Mouse (Mus musculus): Measurements from ENCODE around the gene Mettl7a3.

GRCm38 (mm10) chr15:100330739-100331138 is 4.0 kb upstream of the Mettl7a3 start:
- TF ChIP-seq CTCF (IDR thresholded peaks at IDR 0.05) (no peak), POLR2A (IDR thresholded peaks at IDR 0.05; ENCODE audit: insufficient read depth, low read depth, low read length) (no peak), EP300 (IDR thresholded peaks at IDR 0.05; ENCODE audit: insufficient read depth, low read depth, low read length) (no peak)

Data from heart, adult 2 months (tissue).